Mouse (Mus musculus) forebrain, embryonic 13.5 days (tissue): ENCODE measurements around the gene Gm11627. TPM values are rescaled to one million over a fixed set of nuclear protein-coding genes. Genes with fewer than 3 reads are reported as not detected.
"Not testable (repeated sequence)": the region's sequence is repeated elsewhere in the genome, so short reads cannot be mapped to it uniquely, and the experiment has no call there.

ENCODE experiments used
- ATAC-seq: fragments of 200-750 bp; cut with Nextera tagmentation; 2 replicates; pipeline ENCODE4 v1.8.0; 2017
- H3K27ac ChIP-seq: fragments of 300-500 bp; sonication (generic); 2 replicates; pipeline ENCODE4 v1.5.1; 2015; ENCODE audit warnings: inconsistent platforms, mild to moderate bottlenecking, moderate library complexity
- H3K27me3 ChIP-seq: fragments of 300-500 bp; sonication (generic); 2 replicates; pipeline ENCODE4 v1.6.1; 2015; ENCODE audit warnings: mild to moderate bottlenecking, inconsistent platforms
- H3K36me3 ChIP-seq: fragments of 300-500 bp; sonication (generic); 2 replicates; pipeline ENCODE4 v1.6.1; 2015; ENCODE audit warnings: mild to moderate bottlenecking, inconsistent platforms; ENCODE audit not compliant: poor library complexity, severe bottlenecking
- H3K4me1 ChIP-seq: fragments of 300-500 bp; sonication (generic); 2 replicates; pipeline ENCODE4 v1.6.1; 2015; ENCODE audit warnings: inconsistent platforms
- H3K4me2 ChIP-seq: fragments of 300-500 bp; sonication (generic); 2 replicates; pipeline ENCODE4 v1.6.1; 2015; ENCODE audit warnings: inconsistent platforms, mild to moderate bottlenecking, moderate library complexity
- H3K4me3 ChIP-seq: fragments of 300-500 bp; sonication (generic); 2 replicates; pipeline ENCODE4 v1.5.1; 2015; ENCODE audit warnings: mild to moderate bottlenecking, inconsistent platforms
- H3K9ac ChIP-seq: fragments of 300-500 bp; sonication (generic); 2 replicates; pipeline ENCODE4 v1.6.1; 2015; ENCODE audit warnings: mild to moderate bottlenecking, inconsistent platforms
- H3K9me3 ChIP-seq: fragments of 300-500 bp; sonication (generic); replicated peaks from 2 replicates; pipeline ENCODE4 v1.6.1; 2016; ENCODE audit warnings: inconsistent platforms
- WGBS: fragments of 180-500 bp; shearing (Covaris S2); methylation state at CpG from one replicate; pipeline ENCODE4 v1.1.7; 2015; 5-methylcytosine and 5-hydroxymethylcytosine counted together
- polyA plus RNA-seq: library from polyadenylated mRNA; unstranded; fragments of >200 nt; fragmentation: Nextera tagmentation; extraction: Ambion mirVana; gene quantifications from 2 replicates; pipeline ENCODE4 v1.2.1, GENCODE M21; 2015

The Gm11627 gene
- polyA plus RNA-seq, 1 experiment from 2014 or later = 17.2 TPM

- Histone ChIP-seq H3K4me1 (peaks cover 8% of the 10 kb centered on the region; the same call in 1 of the 2 replicates), H3K4me2 (peak overlapping the region; percentile 70), H3K9me3 (no peaks in the 10 kb centered on the region), H3K4me3 (peak overlapping the region; percentile 40), H3K9ac (peak overlapping the region; percentile 65), H3K27me3 (no peaks in the 10 kb centered on the region), H3K36me3 (no peaks in the 10 kb centered on the region), H3K27ac (no peak overlapping the region)
- ATAC-seq = peak; percentile 62
- 3% methylated on average over 18 of the region's 18 CpGs for WGBS
Measured at GRCm38 (mm10) chr11:102572866-102573663, 6.2 kb downstream of the Gm11627 start.

GRCm38 (mm10) chr11:102568756-102569377 lies 10.4 kb downstream of the Gm11627 start:
- ATAC-seq = no peak
- Histone ChIP-seq H3K36me3 (no peaks in the 10 kb centered on the region), H3K27ac (no peak overlapping the region), H3K4me2 (no peak overlapping the region), H3K4me3 (no peak overlapping the region), H3K27me3 (no peaks in the 10 kb centered on the region), H3K9me3 (no peaks in the 10 kb centered on the region), H3K4me1 (peaks cover 8% of the 10 kb centered on the region; the same call in 1 of the 2 replicates), H3K9ac (no peak overlapping the region)
- WGBS = 84% methylated on average over 7 of the region's 7 CpGs

GRCm38 (mm10) chr11:102568191-102568590 lies 11.1 kb downstream of the Gm11627 start:
- no peak for ATAC-seq
- no peak overlapping the region for H3K27ac ChIP-seq
- WGBS = 78% methylated on average over 12 of the region's 12 CpGs

GRCm38 (mm10) chr11:102567723-102568122 lies 11.5 kb downstream of the Gm11627 start:
- no peaks in the 10 kb centered on the region for H3K36me3 ChIP-seq

More at GRCm38 (mm10) chr11:102568191-102568590, 11.1 kb downstream of the Gm11627 start:
- H3K4me2 ChIP-seq = no peak overlapping the region
- no peak overlapping the region for H3K4me3 ChIP-seq
- no peaks in the 10 kb centered on the region for H3K36me3 ChIP-seq
- no peak overlapping the region for H3K9ac ChIP-seq
- no peaks in the 10 kb centered on the region for H3K27me3 ChIP-seq
- H3K4me1 ChIP-seq = peaks cover 4% of the 10 kb centered on the region; the same call in 1 of the 2 replicates
- H3K9me3 ChIP-seq = no peaks in the 10 kb centered on the region

GRCm38 (mm10) chr11:102567157-102567556 lies 12.1 kb downstream of the Gm11627 start:
- WGBS = 86% methylated on average over 6 of the region's 6 CpGs
- H3K4me2 ChIP-seq = no peak overlapping the region

More at GRCm38 (mm10) chr11:102567723-102568122, 11.5 kb downstream of the Gm11627 start:
- no peaks in the 10 kb centered on the region for H3K9me3 ChIP-seq
- ATAC-seq = no peak
- WGBS = 97% methylated on average over 15 of the region's 15 CpGs
- H3K27me3 ChIP-seq = no peaks in the 10 kb centered on the region
- H3K27ac ChIP-seq = no peak overlapping the region
- no peak overlapping the region for H3K9ac ChIP-seq
- H3K4me2 ChIP-seq = no peak overlapping the region
- H3K4me1 ChIP-seq = no peaks in the 10 kb centered on the region
- H3K4me3 ChIP-seq = no peak overlapping the region

GRCm38 (mm10) chr11:102566290-102566689 lies 13.0 kb downstream of the Gm11627 start:
- ATAC-seq = no peak
- Histone ChIP-seq H3K36me3 (no peaks in the 10 kb centered on the region), H3K4me3 (no peak overlapping the region), H3K4me1 (no peaks in the 10 kb centered on the region), H3K9ac (no peak overlapping the region), H3K4me2 (no peak overlapping the region), H3K9me3 (no peaks in the 10 kb centered on the region), H3K27me3 (no peaks in the 10 kb centered on the region), H3K27ac (no peak overlapping the region)
- 97% methylated on average over 1 of the region's 1 CpGs for WGBS

More at GRCm38 (mm10) chr11:102567157-102567556, 12.1 kb downstream of the Gm11627 start:
- Histone ChIP-seq H3K27ac (no peak overlapping the region), H3K9ac (no peak overlapping the region), H3K4me1 (no peaks in the 10 kb centered on the region), H3K36me3 (no peaks in the 10 kb centered on the region), H3K27me3 (no peaks in the 10 kb centered on the region), H3K9me3 (no peaks in the 10 kb centered on the region), H3K4me3 (no peak overlapping the region)
- no peak for ATAC-seq

GRCm38 (mm10) chr11:102565741-102566140 lies 13.5 kb downstream of the Gm11627 start:
- Histone ChIP-seq H3K27ac (no peak overlapping the region), H3K4me3 (no peak overlapping the region)
- no peak for ATAC-seq

GRCm38 (mm10) chr11:102564952-102565671 lies 14.1 kb downstream of the Gm11627 start:
- 85% methylated on average over 14 of the region's 14 CpGs for WGBS

More at GRCm38 (mm10) chr11:102565741-102566140, 13.5 kb downstream of the Gm11627 start:
- H3K4me2 ChIP-seq = no peak overlapping the region
- H3K4me1 ChIP-seq = no peaks in the 10 kb centered on the region
- no peak overlapping the region for H3K9ac ChIP-seq
- no peaks in the 10 kb centered on the region for H3K36me3 ChIP-seq
- no peaks in the 10 kb centered on the region for H3K9me3 ChIP-seq
- no peaks in the 10 kb centered on the region for H3K27me3 ChIP-seq

GRCm38 (mm10) chr11:102558704-102559103 lies 20.6 kb downstream of the Gm11627 start:
- no peaks in the 10 kb centered on the region for H3K9me3 ChIP-seq
- no peak overlapping the region for H3K27ac ChIP-seq
- 88% methylated on average over 5 of the region's 5 CpGs for WGBS
- no peak overlapping the region for H3K9ac ChIP-seq
- no peaks in the 10 kb centered on the region for H3K27me3 ChIP-seq
- ATAC-seq = no peak
- no peak overlapping the region for H3K4me3 ChIP-seq
- H3K36me3 ChIP-seq = no peaks in the 10 kb centered on the region
- H3K4me1 ChIP-seq = peaks cover 18% of the 10 kb centered on the region
- no peak overlapping the region for H3K4me2 ChIP-seq

More at GRCm38 (mm10) chr11:102564952-102565671, 14.1 kb downstream of the Gm11627 start:
- H3K4me2 ChIP-seq, H3K4me1 ChIP-seq, H3K9me3 ChIP-seq, H3K9ac ChIP-seq, H3K36me3 ChIP-seq, ATAC-seq, H3K27ac ChIP-seq, H3K4me3 ChIP-seq, H3K27me3 ChIP-seq: not testable (repeated sequence)

GRCm38 (mm10) chr11:102557386-102557785 lies 21.9 kb downstream of the Gm11627 start:
- no peak overlapping the region for H3K9ac ChIP-seq
- ATAC-seq = no peak
- 88% methylated on average over 1 of the region's 1 CpGs for WGBS
- H3K4me1 ChIP-seq = peaks cover 23% of the 10 kb centered on the region
- no peaks in the 10 kb centered on the region for H3K36me3 ChIP-seq
- no peak overlapping the region for H3K4me3 ChIP-seq
- no peak overlapping the region for H3K4me2 ChIP-seq
- no peaks in the 10 kb centered on the region for H3K27me3 ChIP-seq
- H3K9me3 ChIP-seq = no peaks in the 10 kb centered on the region
- H3K27ac ChIP-seq = no peak overlapping the region

GRCm38 (mm10) chr11:102556716-102557074 lies 22.6 kb downstream of the Gm11627 start:
- Histone ChIP-seq H3K9ac (no peak overlapping the region), H3K4me3 (peak overlapping the region; percentile 99; the same call in 1 of the 2 replicates), H3K4me1 (peaks cover 29% of the 10 kb centered on the region), H3K27me3 (no peaks in the 10 kb centered on the region), H3K9me3 (no peaks in the 10 kb centered on the region), H3K36me3 (no peaks in the 10 kb centered on the region), H3K27ac (peak overlapping the region; percentile 97; the same call in 1 of the 2 replicates), H3K4me2 (peak overlapping the region; percentile 82)
- no peak for ATAC-seq
- 22% methylated on average over 3 of the region's 3 CpGs for WGBS
